Mouse (Mus musculus): ENCODE data around the gene Nr4a3.

The Nr4a3 gene

DNA sequence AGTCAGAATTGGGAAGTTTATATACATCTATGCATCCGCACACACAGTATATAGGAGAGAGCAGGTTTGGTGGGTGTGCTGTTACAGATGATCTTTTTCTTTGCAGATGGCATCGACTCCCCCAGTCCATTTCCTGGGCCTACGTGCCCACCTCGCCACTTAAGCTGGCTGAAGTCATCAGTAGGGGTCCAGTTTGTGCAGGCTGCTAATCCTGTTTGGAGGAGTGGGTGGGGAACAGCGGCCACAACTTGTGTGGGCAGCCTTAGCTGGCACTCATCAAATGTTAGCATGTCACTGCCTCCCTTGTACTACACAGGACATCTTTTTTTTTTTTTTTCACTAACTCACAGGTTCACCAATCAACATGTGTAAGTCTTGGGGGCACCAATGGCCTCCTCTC lies 5.5 kb downstream of the Nr4a3 start:
- no peak for DNase-seq (ENCODE audit: low spot score)

DNA sequence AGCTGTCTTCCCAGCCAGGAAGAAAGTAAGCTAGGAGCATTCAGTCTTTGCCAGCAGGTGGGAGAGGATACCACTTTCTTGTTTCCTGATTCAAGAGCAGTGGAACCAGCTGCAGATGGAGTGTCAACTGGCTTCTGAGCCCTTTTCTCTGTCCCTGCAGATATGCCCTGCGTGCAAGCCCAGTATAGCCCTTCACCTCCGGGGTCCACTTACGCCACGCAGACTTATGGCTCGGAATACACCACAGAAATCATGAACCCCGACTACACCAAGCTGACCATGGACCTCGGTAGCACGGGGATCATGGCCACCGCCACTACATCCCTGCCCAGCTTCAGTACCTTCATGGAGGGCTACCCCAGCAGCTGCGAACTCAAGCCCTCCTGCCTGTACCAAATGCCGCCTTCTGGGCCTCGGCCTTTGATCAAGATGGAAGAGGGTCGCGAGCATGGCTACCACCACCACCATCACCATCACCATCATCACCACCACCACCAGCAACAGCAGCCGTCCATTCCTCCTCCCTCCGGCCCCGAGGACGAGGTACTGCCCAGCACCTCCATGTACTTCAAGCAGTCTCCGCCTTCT lies 6.2 kb downstream of the Nr4a3 start:
- DNase-seq (ENCODE audit: low spot score), result no peak

DNA sequence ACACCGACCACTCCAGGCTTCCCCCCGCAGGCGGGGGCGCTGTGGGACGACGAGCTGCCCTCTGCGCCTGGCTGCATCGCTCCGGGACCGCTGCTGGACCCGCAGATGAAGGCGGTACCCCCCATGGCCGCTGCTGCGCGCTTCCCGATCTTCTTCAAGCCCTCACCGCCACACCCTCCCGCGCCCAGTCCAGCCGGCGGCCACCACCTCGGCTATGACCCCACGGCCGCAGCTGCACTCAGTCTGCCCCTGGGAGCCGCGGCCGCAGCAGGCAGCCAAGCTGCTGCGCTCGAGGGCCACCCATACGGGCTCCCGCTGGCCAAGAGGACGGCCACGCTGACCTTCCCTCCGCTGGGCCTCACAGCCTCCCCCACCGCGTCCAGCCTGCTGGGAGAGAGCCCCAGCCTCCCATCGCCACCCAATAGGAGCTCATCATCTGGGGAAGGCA lies 6.7 kb downstream of the Nr4a3 start:
- no peak for DNase-seq (ENCODE audit: low spot score)

DNA sequence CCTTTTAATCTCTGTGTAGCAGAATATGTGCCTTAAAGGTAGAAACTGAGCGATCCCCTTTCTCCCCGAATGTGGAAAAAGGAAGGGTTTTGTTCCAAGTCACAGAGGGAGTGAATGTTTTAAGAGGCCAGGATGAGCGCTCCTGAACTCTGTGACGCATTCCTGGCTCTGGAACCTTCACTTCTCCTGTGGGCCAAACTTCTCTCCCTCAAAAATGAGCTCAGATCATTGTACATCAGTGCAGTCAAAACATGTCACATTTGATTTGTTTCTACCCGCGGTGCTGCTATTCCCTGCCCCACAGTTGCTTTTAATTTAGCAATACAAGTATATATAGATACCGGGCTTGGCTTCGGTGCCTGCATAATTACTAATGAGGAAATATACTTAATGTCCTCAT lies 16.8 kb downstream of the Nr4a3 start:
- no peak for DNase-seq (ENCODE audit: low spot score)

DNA sequence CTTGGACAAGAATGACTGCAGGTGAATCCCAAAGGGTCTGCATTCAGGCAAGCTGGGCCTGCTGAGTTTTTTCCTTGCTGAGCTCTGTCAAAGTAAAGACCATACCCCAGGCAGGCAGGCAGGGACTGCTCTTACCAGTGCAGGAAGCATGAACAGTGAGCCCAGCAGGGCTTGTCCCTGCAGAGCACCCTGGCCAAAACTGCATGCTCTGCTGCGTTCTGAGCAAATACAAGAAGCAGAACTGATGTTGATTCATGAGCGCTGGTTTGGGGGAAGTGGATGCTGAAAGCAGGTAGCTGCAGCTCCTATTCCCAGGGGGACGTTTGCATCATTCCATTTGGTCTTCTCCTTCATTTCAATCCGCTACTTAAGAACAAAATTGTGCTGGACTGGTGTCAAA lies 19.4 kb downstream of the Nr4a3 start:
- DNase-seq (ENCODE audit: low spot score), result no peak

DNA sequence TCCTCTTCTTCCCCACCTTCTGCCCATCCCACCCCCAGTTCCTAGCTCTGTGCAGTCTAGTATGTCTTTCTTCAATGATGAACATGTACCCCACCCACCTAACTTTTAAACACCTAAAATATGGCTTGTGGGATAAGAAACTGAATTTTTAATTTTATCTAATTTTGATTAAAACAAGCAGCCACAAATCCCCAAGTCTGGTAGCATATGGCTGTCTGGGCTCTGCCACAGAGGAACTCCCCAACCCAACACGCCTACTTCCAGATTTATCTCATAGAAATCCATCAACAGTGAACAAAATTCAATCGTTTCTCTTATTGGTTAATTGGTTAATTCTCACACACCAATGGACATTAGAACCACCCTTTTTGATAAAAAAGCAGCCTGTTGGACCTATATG lies 21.7 kb downstream of the Nr4a3 start:
- no peak for DNase-seq (ENCODE audit: low spot score)

DNA sequence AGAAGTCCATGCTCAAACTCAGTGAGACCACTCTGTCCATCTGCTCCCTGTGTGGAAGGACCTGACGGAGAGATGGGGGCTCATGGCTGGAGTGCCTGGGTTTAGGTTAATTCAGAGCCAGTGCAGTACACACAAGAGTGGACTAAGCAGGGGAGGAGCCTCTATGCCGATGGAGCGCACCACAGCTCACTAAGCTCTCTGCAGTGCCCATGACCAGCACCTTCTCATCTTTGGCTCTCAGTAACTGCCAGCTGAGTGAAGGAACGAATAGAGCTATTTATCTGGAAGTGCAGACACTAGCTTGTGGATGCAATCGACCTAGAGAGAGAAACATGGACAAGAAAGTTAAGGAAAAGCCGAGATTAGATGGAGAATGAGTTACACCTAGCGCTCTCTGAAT lies 24.2 kb downstream of the Nr4a3 start:
- DNase-seq (ENCODE audit: low spot score), result no peak

DNA sequence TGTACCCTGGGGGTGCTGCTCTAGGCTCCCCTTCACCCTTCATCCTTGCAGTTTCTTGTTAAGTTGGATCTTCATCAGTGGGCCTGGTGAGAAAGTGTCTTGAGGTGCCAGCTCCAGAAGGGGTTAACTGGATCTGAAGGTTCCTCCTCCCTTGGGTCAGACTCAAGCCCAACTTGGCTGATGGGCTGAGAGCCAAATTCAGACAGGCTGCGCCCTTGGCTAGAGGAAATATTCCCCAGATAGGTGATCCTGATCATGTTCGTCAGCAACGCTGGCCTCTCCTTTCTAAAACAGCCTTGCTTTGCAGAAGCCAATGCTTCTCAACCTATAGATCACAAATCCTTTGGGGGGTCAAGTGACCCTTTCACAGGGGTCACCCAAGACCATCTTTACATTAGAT lies 27.1 kb downstream of the Nr4a3 start:
- DNase-seq (ENCODE audit: low spot score), result no peak

DNA sequence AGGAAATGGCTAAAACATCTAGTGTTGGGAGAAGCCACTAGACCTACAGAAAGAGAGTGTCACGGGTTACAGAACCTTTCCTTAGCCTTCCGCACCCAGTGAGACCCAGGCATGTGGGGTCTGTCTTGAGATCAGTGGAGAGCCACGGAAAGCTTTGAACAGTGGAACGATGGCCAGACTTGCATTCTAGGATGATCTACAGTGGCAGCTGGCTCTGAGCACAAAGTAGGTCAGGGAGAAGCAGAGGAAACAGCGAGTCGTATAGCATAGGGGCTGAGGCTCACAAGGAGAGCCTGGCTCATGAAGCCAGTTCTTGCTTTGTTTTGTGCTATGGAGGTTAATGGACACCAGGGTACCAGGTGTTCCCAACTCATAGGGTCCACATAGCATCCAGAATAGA lies 28.4 kb downstream of the Nr4a3 start:
- DNase-seq (ENCODE audit: low spot score), result no peak

DNA sequence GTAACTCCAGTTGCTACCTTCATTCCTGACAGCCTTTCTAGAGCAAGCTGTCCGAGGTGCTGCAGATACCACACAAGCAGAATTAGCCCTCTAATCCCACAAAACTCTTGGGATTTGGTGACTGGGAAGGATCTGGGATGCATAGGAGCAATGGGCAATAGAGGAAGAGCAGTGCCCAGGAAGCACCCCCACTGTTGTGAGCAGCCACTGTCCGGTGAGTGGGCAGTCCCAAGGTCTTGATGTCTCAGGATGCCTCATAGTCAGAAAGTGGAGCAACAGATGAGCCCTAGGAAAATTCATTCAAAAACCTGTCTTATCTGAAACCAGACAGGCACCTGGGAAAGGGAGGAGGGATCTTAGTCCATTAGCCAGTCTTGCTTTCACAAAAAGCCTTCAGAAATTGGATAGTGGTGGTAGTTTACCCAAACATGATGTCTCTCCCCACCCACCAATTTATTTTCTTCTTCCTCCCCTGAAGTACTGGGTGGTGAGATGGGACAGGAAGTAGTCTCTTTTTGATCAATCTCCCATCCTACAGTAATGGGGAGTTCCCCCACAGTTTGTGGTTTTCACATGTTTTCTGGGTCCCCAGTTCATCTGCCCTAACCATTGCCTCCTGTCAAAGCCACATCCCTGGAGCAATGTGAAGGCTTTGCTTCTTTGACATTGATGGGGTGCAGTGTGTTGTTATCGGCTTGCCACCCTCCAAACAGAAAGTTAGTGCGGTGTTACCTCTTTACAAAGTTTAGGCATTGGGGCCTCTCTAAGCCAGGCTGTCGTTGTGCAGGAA lies 29.7 kb downstream of the Nr4a3 start:
- DNase-seq (ENCODE audit: low spot score), result no peak

DNA sequence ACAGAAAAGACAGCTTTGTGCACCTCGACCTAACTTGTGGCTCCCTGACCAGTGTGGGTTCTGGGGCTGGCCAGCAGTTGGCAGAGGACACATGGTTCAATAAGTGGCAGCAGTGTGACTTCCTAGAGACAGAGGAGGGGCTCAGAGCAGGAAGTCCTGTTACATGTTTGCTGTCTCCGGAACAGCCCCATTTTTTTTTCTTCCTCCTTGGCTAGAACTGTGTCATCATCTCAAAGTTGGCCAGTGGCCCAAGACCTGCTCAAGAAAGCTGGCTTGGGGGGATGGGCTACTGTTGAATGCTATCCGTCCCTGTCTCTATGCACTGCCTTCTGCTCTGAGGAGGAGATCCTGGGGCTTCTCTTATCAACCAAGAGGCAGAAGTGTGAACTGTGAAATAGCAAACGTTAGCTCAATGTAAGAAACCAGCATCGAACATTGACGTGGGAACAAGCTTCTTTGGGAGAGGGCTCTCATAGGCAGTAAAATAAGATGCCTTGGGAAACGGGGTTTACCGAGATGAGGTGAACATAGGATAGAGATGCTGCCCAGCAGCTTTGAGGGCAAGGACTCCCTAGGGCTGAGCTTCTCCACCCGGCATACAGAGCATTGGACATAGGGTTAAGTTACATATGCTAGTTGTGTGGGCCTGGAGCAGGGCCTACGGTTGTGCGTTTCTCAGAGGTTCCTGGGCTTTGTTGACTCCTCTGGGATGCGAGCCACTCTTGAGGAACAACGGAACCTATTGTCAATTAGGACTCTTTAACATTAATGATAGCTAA lies 31.9 kb downstream of the Nr4a3 start:
- no peak for DNase-seq (ENCODE audit: low spot score)

DNA sequence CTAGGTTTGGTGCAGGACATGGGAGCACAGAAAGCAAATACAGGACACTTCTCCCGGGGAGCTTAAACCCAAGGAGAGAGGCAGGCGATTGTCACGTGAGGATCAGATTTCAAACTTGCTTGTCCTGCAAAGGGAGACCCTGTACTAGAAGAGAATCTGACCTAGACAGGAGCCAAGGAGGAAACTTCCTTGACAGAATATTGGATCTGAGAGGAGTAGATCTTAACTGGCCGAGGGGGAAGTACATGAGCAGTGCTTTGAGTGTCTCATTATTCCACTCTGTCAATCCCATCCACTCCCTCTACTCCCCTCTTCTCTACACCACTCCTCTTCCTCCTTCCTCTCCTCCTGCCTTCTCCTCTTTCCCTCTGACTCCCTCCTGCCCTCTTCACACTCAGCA lies 33.3 kb downstream of the Nr4a3 start:
- no peak for DNase-seq (ENCODE audit: low spot score)

DNA sequence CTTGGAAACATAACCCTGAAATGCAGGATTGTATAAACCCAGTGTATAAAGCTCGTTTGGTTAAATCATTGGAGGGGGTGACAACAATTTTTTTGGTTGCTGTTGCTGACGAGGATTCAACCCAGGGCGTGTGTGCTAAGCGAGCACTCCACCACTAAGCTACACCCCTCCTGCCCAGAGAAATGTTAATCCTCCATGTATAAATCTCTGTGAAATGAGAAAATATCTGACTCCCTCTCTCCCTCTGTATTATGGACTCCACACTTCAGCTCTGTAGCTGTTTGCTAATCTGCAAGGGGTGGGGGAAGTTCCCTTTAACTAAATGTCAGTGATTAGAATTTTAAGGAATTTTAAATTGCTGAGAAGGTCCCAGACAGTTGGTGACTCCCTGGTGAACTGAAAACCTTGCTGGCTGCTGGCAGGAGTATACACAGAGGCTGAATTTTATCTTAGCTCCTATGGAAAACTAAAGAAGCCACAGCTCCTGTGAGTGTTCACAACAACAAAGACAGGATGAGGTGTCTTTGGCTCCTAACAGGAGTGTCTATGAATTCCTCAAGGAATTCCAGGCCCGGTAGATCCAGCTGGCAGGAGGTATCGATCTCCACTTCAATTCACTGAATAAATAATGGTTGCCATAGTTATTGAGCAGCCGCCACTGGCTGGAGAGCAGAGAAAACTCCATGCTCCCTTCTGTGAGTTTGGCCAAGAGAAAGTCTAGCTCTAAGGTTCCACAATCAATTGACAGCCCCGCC lies 34.5 kb downstream of the Nr4a3 start:
- no peak for DNase-seq (ENCODE audit: low spot score)

DNA sequence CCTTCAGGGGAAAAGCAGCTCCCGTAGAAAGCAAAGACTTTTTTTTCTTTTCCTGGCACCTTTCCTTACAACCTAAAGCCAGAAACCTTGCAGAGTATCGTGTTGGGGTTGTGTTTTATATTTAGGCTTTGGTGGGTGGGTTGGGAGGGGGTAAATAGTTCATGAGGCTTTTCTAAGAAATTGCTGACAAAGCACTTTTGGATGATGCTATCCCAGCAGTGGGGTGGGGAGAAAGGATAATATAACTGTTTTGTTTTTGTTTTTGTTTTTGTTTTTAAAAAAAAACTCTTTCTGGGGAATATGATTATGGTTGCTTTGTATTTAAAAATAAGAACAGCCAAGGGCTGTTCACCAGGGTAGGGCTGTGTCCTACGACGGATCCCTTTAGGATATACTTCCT lies 38.5 kb downstream of the Nr4a3 start:
- no peak for DNase-seq (ENCODE audit: low spot score)

DNA sequence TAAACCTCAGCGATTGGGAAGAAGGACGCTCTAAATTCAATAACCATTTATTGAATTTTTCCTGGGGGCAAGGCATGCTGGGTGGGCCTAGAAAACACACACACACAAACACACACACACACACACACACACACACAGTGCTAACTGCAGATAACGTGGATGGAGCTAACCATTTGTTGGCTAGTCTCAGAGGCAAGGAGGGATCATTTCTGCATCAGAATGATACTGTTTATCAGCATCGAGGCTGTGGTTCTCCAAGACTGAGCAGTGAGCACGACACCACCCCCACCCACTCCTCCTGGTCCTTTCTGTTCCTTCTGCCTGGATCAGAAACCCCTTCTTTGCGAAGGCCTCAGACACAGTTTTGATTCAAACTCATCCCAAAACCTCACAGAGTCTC lies 41.7 kb downstream of the Nr4a3 start:
- peak; percentile 66 for DNase-seq (ENCODE audit: low spot score)

DNA sequence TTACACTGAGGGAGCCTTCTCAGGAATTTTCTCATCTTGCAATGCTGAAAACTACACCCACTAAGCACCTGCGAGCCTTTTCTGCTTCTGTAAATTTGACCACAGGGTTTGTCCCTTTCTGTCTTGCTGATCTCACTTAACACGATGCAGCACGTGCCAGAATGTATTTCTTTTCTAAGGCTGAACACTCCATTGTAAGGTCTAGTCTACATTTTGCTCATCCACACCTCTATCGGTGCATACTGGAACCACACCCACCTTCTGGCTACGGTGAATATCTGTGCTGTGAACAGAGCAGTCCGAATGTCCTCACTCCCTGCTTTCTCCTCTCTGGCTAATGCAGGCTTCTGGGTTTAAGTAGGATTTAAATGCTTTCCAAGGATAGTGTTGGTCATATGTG lies 42.5 kb downstream of the Nr4a3 start:
- peak; percentile 26 for DNase-seq (ENCODE audit: low spot score)

DNA sequence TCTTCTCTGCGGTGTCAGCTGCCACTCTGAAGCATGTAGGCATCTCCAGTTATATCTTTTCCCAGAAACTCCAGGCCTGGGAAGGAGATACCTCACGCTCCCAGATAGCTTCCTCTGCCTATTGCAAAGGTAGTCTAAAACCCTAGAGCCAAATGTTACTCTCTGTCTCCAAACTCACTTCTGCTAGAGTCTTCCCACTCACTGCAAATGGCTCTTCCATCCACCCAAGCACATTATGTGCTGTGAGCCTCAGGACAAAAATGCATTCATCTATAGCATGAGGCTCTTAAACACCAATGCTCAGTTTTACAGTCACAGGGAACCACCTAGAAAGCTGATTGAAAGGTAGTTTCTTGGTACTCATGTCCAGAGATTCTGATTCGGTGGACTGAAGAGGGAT lies 48.3 kb downstream of the Nr4a3 start:
- DNase-seq (ENCODE audit: low spot score), result no peak

DNA sequence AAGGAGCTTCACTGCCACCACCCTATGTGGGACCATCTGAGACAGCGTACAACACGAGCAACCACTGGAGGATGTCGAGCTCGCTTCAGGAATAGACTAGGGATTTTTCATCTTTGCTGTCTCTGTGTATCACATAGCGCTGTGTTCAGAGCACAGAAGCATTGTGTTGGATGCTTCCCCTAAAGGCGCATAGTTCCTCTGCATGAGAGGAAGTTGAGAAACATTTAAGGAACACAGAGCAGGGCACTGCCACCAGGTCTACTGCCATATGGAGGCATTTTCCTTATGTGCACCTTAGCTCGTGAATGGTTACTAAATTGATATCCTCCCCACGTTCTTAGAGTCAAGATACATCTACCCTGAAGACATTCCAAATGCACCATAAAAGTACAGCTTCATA lies 55.3 kb downstream of the Nr4a3 start:
- DNase-seq (ENCODE audit: low spot score), result no peak

DNA sequence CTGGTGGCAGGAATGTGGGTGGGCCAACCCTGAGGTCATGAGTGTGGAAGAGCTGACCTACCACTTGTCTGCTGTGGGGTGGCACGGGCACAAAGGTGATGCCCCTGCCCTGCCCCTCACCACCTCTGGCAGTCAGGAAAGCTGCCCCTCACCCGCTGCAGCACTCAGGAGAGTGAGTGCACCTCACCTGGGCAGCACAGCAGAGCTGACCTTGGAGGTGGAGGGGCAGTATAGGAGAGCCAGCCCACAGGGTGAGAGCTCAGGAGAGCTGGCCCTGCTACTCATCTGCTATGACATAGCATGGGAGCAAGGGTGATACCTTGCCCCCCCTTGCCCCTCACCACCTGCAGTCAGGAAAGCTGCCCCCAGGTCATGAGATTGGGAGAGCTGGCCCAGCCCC lies 57.0 kb downstream of the Nr4a3 start:
- DNase-seq (ENCODE audit: low spot score), result no peak

DNA sequence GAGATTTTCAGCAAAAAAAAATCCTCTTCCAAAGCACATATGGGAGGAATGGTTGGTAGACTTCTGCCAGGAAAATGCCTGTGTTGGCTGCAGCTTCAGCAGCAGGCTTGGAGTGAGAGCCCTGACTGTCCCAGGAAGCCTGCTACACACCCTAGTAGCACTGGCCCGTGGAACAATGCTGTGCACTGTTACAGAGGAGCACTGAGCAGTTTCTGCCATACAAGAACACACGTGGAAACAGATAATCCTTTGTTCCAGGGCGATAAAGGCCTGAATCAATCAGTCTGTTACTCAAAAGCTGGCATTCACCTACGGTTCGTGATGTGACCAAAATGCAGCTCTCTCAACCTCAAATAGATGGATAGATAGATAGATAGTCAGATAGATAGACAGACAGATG lies 60.4 kb downstream of the Nr4a3 start:
- no peak for DNase-seq (ENCODE audit: low spot score)

DNA sequence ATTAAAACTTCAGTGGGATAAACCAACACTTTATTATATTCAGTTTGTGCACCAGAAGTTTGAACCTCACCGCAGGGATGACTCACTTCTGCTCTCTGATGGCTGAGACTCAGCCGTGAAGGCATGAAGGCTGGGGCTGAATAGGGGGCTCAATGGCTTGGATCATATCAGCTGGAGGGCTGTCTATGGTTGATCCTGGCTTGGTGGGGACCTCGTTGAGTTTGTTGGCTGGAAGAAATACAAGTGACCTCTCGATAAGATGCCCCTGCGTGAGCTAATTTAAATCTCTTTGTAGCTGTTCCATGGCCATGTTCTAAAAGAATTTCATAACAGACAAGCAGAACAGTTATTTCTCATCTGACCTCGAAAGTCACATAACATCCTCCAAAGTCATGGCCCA lies 62.1 kb downstream of the Nr4a3 start:
- no peak for DNase-seq (ENCODE audit: low spot score)

DNA sequence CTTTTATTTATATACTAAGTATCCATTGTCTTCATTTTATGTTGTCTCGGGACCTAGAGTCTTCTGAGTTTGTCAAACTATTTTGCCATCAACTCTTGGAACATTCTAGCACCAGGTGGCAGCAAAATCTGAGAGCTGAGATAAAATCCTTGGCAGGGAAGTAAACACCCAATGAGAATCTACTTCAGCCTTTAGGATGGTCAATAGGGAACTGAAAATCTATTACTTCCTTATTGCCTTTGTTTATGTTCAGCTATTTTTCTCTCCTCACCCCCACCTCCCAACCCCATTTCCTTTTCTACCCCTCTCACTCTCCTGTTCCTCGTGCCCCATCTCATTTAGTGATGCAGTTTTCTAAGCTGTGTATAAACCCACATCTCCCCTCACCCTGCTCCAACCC lies 63.6 kb downstream of the Nr4a3 start:
- no peak for DNase-seq (ENCODE audit: low spot score)

DNA sequence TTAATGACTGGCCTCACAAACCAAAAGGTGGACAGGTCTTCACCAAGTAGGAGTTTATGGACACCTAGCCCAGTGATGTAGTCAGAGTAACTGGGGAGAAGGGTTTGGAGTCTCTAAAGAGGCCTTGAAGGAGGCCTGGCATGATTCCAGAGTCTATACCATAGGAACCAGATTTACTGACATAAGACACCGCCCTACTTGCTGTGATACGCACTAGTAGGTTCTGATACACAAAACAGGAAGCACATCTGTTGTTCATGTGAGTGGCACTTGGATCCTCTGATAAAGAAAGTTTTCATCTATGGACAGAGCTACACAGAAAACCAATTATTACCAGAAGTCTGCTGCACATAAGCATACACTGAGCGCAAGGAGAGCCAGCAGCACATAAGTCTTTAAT lies 65.4 kb downstream of the Nr4a3 start:
- no peak for DNase-seq (ENCODE audit: low spot score)
